Mouse (Mus musculus): ENCODE measurements at regions not wholly inside any gene's neighbourhood (a gene's known extent, or its start where the extent isn't known, plus 50 kb on each side); places are given as distances from the start of the nearest gene placed in this dataset.

- TF ChIP-seq CTCF (IDR thresholded peaks at IDR 0.05; ENCODE audit: low read depth) (peak; percentile 63), EP300 (IDR thresholded peaks at IDR 0.05; ENCODE audit: low read depth) (no peak)
These were observed 121.4 kb upstream of the Olfr1324 start for GRCm38 (mm10) chrX:50549713-50550112.
